Mouse (Mus musculus): ENCODE data around the gene Fignl1. TPM values are rescaled to one million over a fixed set of nuclear protein-coding genes. Genes with fewer than 3 reads are reported as not detected.
A peak's percentile ranks its signal among the peaks of the same experiment; 100 is the strongest.

Fignl1 gene
- total and polyA plus RNA-seq, 3 experiments = 3.6 to 120 (median 97.4) TPM

DNA sequence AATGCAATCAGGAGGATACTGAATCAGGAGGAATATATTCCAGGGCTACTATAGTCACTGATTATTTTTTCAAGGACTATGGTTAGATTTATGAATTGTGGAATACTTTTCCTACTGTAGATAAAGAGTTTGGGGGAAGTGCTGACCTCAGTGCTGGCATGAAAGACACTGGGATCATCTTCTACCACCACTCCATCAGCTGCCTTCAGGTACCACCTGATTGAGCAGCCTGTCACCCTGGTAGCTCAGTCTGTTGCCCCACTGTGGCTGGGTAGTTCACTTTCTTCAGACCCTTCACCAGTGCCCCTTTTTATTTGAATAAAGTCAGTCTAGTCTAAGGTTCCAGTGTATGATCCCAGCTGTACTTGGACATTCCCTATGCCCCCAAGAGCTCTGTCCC, 42.0 kb downstream of the Fignl1 start:
- H3K36me3 ChIP-seq (replicated peaks) = peaks cover 88% of the 10 kb centered on the region
- H3K4me1 ChIP-seq (ENCODE audit: insufficient read depth, low read depth, low read length) = peaks cover 41% of the 10 kb centered on the region
- no peaks in the 10 kb centered on the region for H3K27me3 ChIP-seq (ENCODE audit: insufficient read depth, low read length)
- TF ChIP-seq GATA2 (IDR thresholded peaks at IDR 0.05; ENCODE audit: borderline replicate concordance, low read depth, low read length) = no peak
- TF ChIP-seq POLR2AphosphoS5 (IDR thresholded peaks at IDR 0.05; ENCODE audit: insufficient replicate concordance, low read depth, low read length) = no peak
- TF ChIP-seq CTCF (IDR thresholded peaks at IDR 0.05; ENCODE audit: low read depth, low read length) = no peak
- TF ChIP-seq TAL1 (conservative IDR thresholded peaks at IDR 0.05; ENCODE audit: low read depth, low read length) = no peak
- ATAC-seq (ENCODE audit: extremely low read depth, insufficient number of reproducible peaks, low FRiP score, poor library complexity, severe bottlenecking) = no peak
- no peak for DNase-seq (ENCODE audit: low spot score)
- no peaks in the 10 kb centered on the region for H3K9me3 ChIP-seq (replicated peaks)
- H3K4me3 ChIP-seq (ENCODE audit: low read depth, low read length) = no peak overlapping the region

DNA sequence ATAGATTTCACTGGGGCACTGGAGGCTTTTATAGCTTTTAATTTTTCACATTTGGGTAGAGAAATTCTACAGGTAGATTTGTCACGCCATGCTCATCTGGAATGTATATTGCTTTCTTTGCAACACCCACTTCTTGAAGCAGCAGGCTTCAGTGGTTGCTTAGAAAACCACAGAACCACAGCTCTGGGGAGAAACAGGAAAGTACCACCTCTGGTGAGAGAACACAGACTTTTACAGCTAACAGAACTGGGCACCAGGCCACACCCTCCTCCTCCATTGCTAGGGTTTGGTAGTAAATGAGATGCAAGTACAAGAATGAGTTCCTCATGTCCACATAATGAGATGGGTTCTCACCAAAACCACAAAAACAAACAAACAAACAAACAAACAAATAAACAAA, 42.7 kb downstream of the Fignl1 start:
- ATAC-seq (ENCODE audit: extremely low read depth, insufficient number of reproducible peaks, low FRiP score, poor library complexity, severe bottlenecking) = no peak
- TF ChIP-seq GATA2 (IDR thresholded peaks at IDR 0.05; ENCODE audit: borderline replicate concordance, low read depth, low read length) (no peak), TAL1 (conservative IDR thresholded peaks at IDR 0.05; ENCODE audit: low read depth, low read length) (no peak), GATA1 (IDR thresholded peaks at IDR 0.05; ENCODE audit: borderline replicate concordance, low read length) (no peak), POLR2AphosphoS5 (IDR thresholded peaks at IDR 0.05; ENCODE audit: insufficient replicate concordance, low read depth, low read length) (no peak), CTCF (IDR thresholded peaks at IDR 0.05; ENCODE audit: low read depth, low read length) (no peak)
- no peaks in the 10 kb centered on the region for H3K27me3 ChIP-seq (ENCODE audit: insufficient read depth, low read length)
- H3K4me1 ChIP-seq (ENCODE audit: insufficient read depth, low read depth, low read length) = peaks cover 43% of the 10 kb centered on the region
- peak; percentile 10 for DNase-seq (ENCODE audit: low spot score)
- H3K36me3 ChIP-seq (replicated peaks) = peaks cover 88% of the 10 kb centered on the region
- H3K4me3 ChIP-seq (ENCODE audit: low read depth, low read length) = no peak overlapping the region
- no peaks in the 10 kb centered on the region for H3K9me3 ChIP-seq (replicated peaks)

DNA sequence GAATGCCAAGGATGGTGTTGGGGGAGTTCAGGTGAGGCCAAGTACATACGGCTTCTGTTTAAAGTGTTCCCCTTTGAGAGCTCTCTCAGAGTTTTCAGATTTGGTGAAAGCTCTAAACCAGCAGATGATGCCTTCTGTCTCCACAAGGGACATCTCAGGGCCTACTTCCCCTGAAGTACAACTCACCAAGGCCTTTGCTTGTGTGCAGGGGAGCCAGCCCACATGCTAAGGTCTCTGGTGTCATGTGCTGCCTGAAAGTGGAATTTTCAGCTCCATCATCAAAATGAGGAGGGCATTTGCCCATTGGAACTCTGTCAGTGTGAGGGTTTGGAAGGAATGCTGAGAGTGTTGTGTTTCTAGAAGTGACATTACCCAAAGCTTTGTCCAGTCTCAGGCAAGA, 43.3 kb downstream of the Fignl1 start:
- DNase-seq (ENCODE audit: low spot score) = no peak
- peaks cover 39% of the 10 kb centered on the region for H3K4me1 ChIP-seq (ENCODE audit: insufficient read depth, low read depth, low read length)
- H3K9me3 ChIP-seq (replicated peaks) = no peaks in the 10 kb centered on the region
- H3K27me3 ChIP-seq (ENCODE audit: insufficient read depth, low read length) = no peaks in the 10 kb centered on the region
- ATAC-seq (ENCODE audit: extremely low read depth, insufficient number of reproducible peaks, low FRiP score, poor library complexity, severe bottlenecking) = no peak
- no peak overlapping the region for H3K4me3 ChIP-seq (ENCODE audit: low read depth, low read length)
- TF ChIP-seq POLR2AphosphoS5 (IDR thresholded peaks at IDR 0.05; ENCODE audit: insufficient replicate concordance, low read depth, low read length) = no peak
- peaks cover 88% of the 10 kb centered on the region for H3K36me3 ChIP-seq (replicated peaks)

DNA sequence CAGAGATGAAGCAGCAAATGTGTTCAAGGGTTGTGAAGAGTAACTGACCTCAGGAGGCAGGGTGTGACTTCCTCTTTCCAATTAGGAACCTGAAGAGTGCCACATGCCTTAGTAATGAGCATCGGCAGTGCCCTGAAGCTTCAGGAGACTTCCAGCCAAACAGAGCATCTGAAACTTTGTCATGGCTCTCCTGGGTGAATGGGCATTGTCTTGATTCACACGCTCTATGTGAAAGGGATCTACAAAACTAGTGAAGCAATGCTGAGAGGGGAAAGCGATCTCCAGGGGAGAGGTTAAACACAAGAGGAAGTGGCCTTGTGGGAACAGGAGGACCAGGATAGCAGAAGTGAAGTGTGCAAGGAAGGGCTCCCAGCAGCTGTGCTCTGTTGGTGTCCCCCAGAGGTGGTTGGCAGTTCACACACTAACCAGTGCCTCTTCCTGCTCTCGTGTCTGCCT, 45.5 kb downstream of the Fignl1 start:
- DNase-seq (ENCODE audit: low spot score) (no peak), ATAC-seq (ENCODE audit: extremely low read depth, insufficient number of reproducible peaks, low FRiP score, poor library complexity, severe bottlenecking) (peak; percentile 42)
- Histone ChIP-seq H3K9me3 (replicated peaks) (no peaks in the 10 kb centered on the region), H3K4me3 (ENCODE audit: low read depth, low read length) (no peak overlapping the region), H3K36me3 (replicated peaks) (peaks cover 90% of the 10 kb centered on the region), H3K4me1 (ENCODE audit: insufficient read depth, low read depth, low read length) (peaks cover 30% of the 10 kb centered on the region), H3K27me3 (ENCODE audit: insufficient read depth, low read length) (no peaks in the 10 kb centered on the region)
- TF ChIP-seq GATA1 (IDR thresholded peaks at IDR 0.05; ENCODE audit: borderline replicate concordance, low read length) = no peak

DNA sequence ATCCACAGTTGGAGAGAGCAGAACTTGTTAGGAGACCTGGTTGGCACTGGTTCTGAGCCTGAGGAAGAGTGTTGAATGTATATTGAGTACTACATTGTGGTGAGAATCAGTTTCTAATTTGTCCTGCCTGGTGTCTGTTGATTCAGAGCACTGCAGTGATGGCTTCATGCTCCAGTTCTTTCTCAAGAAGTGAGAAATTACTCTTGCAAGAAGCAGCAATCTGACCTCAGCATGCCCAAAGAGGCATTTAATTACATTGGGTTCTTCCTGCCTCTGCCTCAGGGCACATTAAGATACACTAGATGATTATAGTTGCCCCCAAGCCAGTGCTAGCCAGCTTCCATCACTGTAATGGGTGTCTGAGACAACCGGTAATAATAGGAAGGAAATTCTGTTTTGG, 49.9 kb downstream of the Fignl1 start:
- ATAC-seq (ENCODE audit: extremely low read depth, insufficient number of reproducible peaks, low FRiP score, poor library complexity, severe bottlenecking) (no peak), DNase-seq (ENCODE audit: low spot score) (no peak)
- H3K36me3 ChIP-seq (replicated peaks) = peaks cover 95% of the 10 kb centered on the region
- H3K4me3 ChIP-seq (ENCODE audit: low read depth, low read length) = no peak overlapping the region
- TF ChIP-seq GATA2 (IDR thresholded peaks at IDR 0.05; ENCODE audit: borderline replicate concordance, low read depth, low read length) = no peak
- no peak for TF ChIP-seq TAL1 (conservative IDR thresholded peaks at IDR 0.05; ENCODE audit: low read depth, low read length)
- no peak for TF ChIP-seq POLR2AphosphoS5 (IDR thresholded peaks at IDR 0.05; ENCODE audit: insufficient replicate concordance, low read depth, low read length)
- TF ChIP-seq GATA1 (IDR thresholded peaks at IDR 0.05; ENCODE audit: borderline replicate concordance, low read length) = no peak
- TF ChIP-seq CTCF (IDR thresholded peaks at IDR 0.05; ENCODE audit: low read depth, low read length) = no peak
- no peaks in the 10 kb centered on the region for H3K9me3 ChIP-seq (replicated peaks)
- peaks cover 20% of the 10 kb centered on the region for H3K4me1 ChIP-seq (ENCODE audit: insufficient read depth, low read depth, low read length)
- no peaks in the 10 kb centered on the region for H3K27me3 ChIP-seq (ENCODE audit: insufficient read depth, low read length)

DNA sequence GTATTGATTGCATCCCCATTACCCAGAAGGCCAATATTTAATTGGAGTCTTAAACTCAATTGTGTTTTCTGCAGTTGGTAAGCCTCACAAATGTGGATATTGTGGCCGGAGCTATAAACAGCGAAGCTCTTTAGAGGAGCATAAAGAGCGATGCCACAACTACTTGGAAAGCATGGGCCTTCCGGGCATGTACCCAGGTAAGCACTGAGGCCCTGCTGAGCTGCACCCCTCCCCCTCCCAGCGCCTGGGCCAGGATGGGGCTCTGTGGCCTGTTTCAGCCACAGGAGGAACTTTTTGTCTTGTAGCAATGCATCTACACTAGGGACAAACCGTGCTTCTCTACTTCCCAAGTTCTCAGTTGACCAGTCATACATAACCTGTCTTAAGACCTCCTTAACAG, 50.6 kb downstream of the Fignl1 start:
- no peak for TF ChIP-seq GATA2 (IDR thresholded peaks at IDR 0.05; ENCODE audit: borderline replicate concordance, low read depth, low read length)
- TF ChIP-seq TAL1 (conservative IDR thresholded peaks at IDR 0.05; ENCODE audit: low read depth, low read length) = no peak
- no peak for TF ChIP-seq GATA1 (IDR thresholded peaks at IDR 0.05; ENCODE audit: borderline replicate concordance, low read length)
- no peak for TF ChIP-seq POLR2AphosphoS5 (IDR thresholded peaks at IDR 0.05; ENCODE audit: insufficient replicate concordance, low read depth, low read length)
- TF ChIP-seq CTCF (IDR thresholded peaks at IDR 0.05; ENCODE audit: low read depth, low read length) = no peak
- Histone ChIP-seq H3K9me3 (replicated peaks) (no peaks in the 10 kb centered on the region), H3K27me3 (ENCODE audit: insufficient read depth, low read length) (no peaks in the 10 kb centered on the region), H3K4me3 (ENCODE audit: low read depth, low read length) (no peak overlapping the region), H3K4me1 (ENCODE audit: insufficient read depth, low read depth, low read length) (peaks cover 15% of the 10 kb centered on the region), H3K36me3 (replicated peaks) (peaks cover 95% of the 10 kb centered on the region)
- DNase-seq (ENCODE audit: low spot score) (no peak), ATAC-seq (ENCODE audit: extremely low read depth, insufficient number of reproducible peaks, low FRiP score, poor library complexity, severe bottlenecking) (no peak)

DNA sequence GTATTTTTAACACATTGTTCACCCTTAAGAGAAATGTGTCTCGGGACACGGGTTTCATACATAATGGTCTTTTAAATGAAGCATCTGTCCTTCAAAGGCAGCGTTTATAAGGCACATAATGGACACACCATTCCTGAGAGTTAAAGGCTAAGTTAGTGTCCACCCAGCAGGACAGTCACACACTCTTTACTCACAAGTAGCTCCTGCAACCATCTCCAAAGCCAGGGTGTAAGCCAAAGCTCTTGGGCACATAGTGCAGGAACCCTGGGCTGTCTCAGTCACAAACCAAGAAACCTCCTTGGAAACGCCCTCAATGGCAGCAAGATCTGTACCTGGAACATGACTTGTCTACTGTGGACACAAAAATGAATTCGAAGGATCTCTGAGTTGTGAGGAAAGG, 55.9 kb downstream of the Fignl1 start:
- no peak for ATAC-seq (ENCODE audit: extremely low read depth, insufficient number of reproducible peaks, low FRiP score, poor library complexity, severe bottlenecking)
- no peak for TF ChIP-seq TAL1 (conservative IDR thresholded peaks at IDR 0.05; ENCODE audit: low read depth, low read length)
- Histone ChIP-seq H3K9me3 (replicated peaks) (no peaks in the 10 kb centered on the region), H3K4me3 (ENCODE audit: low read depth, low read length) (no peak overlapping the region), H3K4me1 (ENCODE audit: insufficient read depth, low read depth, low read length) (peaks cover 4% of the 10 kb centered on the region; the same call in 1 of the 2 replicates), H3K36me3 (replicated peaks) (peaks cover 97% of the 10 kb centered on the region), H3K27me3 (ENCODE audit: insufficient read depth, low read length) (no peaks in the 10 kb centered on the region)
- DNase-seq (ENCODE audit: low spot score) = no peak
